Mouse (Mus musculus) neural tube, embryonic 15.5 days (tissue): ENCODE measurements around the gene Tnfsf9. TPM values are rescaled to one million over a fixed set of nuclear protein-coding genes. Genes with fewer than 3 reads are reported as not detected.

Experiments used
- ATAC-seq: fragments of 200-750 bp; cut with Nextera tagmentation; 2 replicates; pipeline ENCODE4 v1.8.0; 2017; ENCODE audit warnings: mild to moderate bottlenecking, moderate TSS enrichment, moderate library complexity; ENCODE audit not compliant: low FRiP score
- H3K27ac ChIP-seq: fragments of 300-500 bp; sonication (generic); replicated peaks from 2 replicates; pipeline ENCODE4 v1.5.1; 2015; ENCODE audit warnings: mild to moderate bottlenecking, inconsistent platforms
- H3K27me3 ChIP-seq: fragments of 300-500 bp; sonication (generic); replicated peaks from 2 replicates; pipeline ENCODE4 v1.6.1; 2015; ENCODE audit warnings: inconsistent platforms
- H3K36me3 ChIP-seq: fragments of 300-500 bp; sonication (generic); 2 replicates; pipeline ENCODE4 v1.6.1; 2015; ENCODE audit warnings: inconsistent platforms
- H3K4me1 ChIP-seq: fragments of 300-500 bp; sonication (generic); 2 replicates; pipeline ENCODE4 v1.6.1; 2015; ENCODE audit warnings: inconsistent platforms
- H3K4me2 ChIP-seq: fragments of 300-500 bp; sonication (generic); 2 replicates; pipeline ENCODE4 v1.6.1; 2015; ENCODE audit warnings: inconsistent platforms, mild to moderate bottlenecking, moderate library complexity
- H3K4me3 ChIP-seq: fragments of 300-500 bp; sonication (generic); replicated peaks from 2 replicates; pipeline ENCODE4 v1.5.1; 2015; ENCODE audit warnings: mild to moderate bottlenecking, inconsistent platforms
- H3K9ac ChIP-seq: fragments of 300-500 bp; sonication (generic); replicated peaks from 2 replicates; pipeline ENCODE4 v1.6.1; 2015; ENCODE audit warnings: mild to moderate bottlenecking, inconsistent platforms
- H3K9me3 ChIP-seq: fragments of 300-500 bp; sonication (generic); replicated peaks from 2 replicates; pipeline ENCODE4 v1.6.1; 2016; ENCODE audit warnings: inconsistent platforms
- WGBS: fragments of 180-500 bp; shearing (Covaris S2); methylation state at CpG from one replicate; pipeline ENCODE4 v1.1.7; 2015; ENCODE audit warnings: mixed read lengths; 5-methylcytosine and 5-hydroxymethylcytosine counted together
- polyA plus RNA-seq: library from polyadenylated mRNA; unstranded; fragments of >200 nt; fragmentation: Nextera tagmentation; extraction: Ambion mirVana; gene quantifications from 2 replicates; pipeline ENCODE4 v1.2.1, GENCODE M21; 2015

Gene Tnfsf9
- polyA plus RNA-seq, 1 experiment from 2014 or later: 8.5 TPM

DNA sequence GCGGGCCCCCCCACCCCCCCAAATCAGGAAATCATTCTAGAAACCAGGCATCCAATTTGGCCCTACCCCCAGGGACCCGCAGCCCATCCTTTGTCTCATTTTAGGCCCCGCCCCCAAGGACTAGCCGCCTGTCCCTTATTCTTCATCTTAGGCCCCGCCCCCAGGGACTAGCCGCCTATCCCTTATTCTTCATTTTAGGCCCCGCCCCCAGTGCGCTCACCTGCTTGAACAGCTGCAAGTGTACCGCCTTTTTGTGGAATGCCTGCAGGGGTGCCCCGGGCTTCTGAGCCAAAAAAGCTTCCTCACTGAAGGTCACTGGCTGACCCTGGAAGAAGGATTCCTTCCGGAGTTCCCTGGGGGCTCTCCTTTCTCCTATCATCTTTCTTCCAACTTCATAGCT is 34.4 kb upstream of the Tnfsf9 start:
- peak; percentile 79 for ATAC-seq
- H3K9ac ChIP-seq: no peak overlapping the region
- peak overlapping the region; percentile 39 for H3K4me2 ChIP-seq
- H3K36me3 ChIP-seq: no peaks in the 10 kb centered on the region
- H3K9me3 ChIP-seq: no peaks in the 10 kb centered on the region
- no peak overlapping the region for H3K27ac ChIP-seq
- 6% methylated on average over 11 of the region's 11 CpGs for WGBS
- 0 out of 2 replicates have a peak, but pooled peaks cover 3% of the 10 kb centered on the region for H3K4me1 ChIP-seq
- H3K27me3 ChIP-seq: no peaks in the 10 kb centered on the region
- peak overlapping the region; percentile 25; the same call in 1 of the 2 replicates for H3K4me3 ChIP-seq

DNA sequence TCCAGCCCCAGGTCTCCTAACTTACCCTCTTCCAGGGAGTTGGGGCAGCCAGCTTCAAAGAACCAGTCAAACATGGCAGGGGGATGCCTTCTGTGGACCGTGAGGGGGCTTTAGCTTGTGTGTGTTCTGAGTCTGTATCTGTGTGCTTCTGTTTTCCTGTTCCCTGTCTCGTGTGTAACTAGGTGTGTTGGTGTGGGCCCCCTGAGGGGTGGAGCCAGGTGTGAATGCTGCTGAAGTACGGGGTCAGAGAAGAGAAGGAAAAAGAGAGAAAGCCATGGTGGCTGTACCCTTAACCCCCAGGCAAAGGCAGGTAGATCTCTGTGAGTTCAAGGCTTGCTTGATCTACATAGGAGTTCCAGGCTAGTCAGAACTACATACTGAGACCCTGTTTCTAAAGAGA is 28.2 kb upstream of the Tnfsf9 start:
- WGBS: 68% methylated on average over 3 of the region's 3 CpGs
- no peak overlapping the region for H3K4me3 ChIP-seq
- ATAC-seq: no peak
- no peaks in the 10 kb centered on the region for H3K27me3 ChIP-seq
- H3K4me1 ChIP-seq: no peaks in the 10 kb centered on the region
- H3K36me3 ChIP-seq: peaks cover 22% of the 10 kb centered on the region
- H3K4me2 ChIP-seq: no peak overlapping the region
- H3K9me3 ChIP-seq: no peaks in the 10 kb centered on the region
- no peak overlapping the region for H3K27ac ChIP-seq
- H3K9ac ChIP-seq: no peak overlapping the region

DNA sequence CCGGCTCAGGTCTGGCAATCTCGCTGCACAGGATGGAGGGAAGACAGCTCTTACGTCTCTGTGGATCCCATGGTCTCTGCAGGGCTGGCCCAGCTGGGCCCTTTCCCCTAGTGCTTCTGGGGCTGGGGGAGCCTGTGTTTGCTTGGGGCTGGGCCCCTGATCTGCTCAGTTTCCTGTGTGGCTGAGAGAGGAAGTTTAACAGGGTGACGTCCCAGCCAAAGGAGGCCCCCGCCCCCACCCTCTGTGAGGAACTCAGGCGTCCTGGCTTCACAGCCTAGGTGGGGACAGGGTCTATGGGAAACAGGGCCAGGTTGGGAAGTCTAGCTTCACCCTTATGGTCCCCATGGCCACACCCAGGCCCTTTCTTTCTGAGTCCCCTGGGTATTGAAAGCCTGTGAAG is 26.8 kb upstream of the Tnfsf9 start, which contains the start of gene Dennd1c:
TSS of gene Dennd1c (minus strand) at position 179 of the 400 bp plus-strand sequence.
- 54% methylated on average over 6 of the region's 6 CpGs for WGBS
- 0 out of 2 replicates have a peak, but pooled peaks have one; percentile 25 for ATAC-seq
- H3K9me3 ChIP-seq: no peaks in the 10 kb centered on the region

DNA sequence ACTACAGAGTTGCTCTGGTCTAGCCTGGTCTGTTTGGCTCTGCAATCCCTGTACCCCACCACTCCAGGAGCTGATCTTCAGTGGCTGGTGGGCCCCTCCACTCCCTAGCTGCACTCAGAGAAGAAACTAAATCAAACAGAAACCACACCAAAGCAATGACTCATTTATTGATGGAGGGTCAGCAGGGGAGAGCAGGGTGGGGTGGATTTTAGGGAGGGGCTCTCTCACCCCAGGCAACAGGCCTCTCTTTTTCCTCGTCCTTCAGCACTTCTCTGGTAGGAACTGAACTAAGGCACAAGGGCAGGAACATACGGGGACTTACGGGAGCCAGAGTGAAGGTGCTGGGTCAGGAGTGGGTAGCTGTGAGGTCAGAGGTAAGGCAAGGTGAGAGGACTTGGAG is 25.2 kb upstream of the Tnfsf9 start:
- Histone ChIP-seq H3K4me3 (no peak overlapping the region), H3K27me3 (no peaks in the 10 kb centered on the region), H3K9ac (no peak overlapping the region), H3K4me2 (no peak overlapping the region), H3K4me1 (peaks cover 15% of the 10 kb centered on the region), H3K9me3 (no peaks in the 10 kb centered on the region), H3K27ac (no peak overlapping the region), H3K36me3 (peaks cover 37% of the 10 kb centered on the region)
- no peak for ATAC-seq
- WGBS: 68% methylated on average over 3 of the region's 3 CpGs

More for the DNA sequence above, 26.8 kb upstream of the Tnfsf9 start, which contains the start of gene Dennd1c:
- no peak within 1 kb of the TSS for H3K27ac ChIP-seq
- H3K4me3 ChIP-seq: no peak within 1 kb of the TSS
- peaks cover 2% of the 10 kb centered on the region for H3K4me1 ChIP-seq
- no peak within 1 kb of the TSS for H3K9ac ChIP-seq
- H3K36me3 ChIP-seq: peaks cover 29% of the 10 kb centered on the region
- no peak within 1 kb of the TSS for H3K4me2 ChIP-seq
- no peaks in the 10 kb centered on the region for H3K27me3 ChIP-seq

DNA sequence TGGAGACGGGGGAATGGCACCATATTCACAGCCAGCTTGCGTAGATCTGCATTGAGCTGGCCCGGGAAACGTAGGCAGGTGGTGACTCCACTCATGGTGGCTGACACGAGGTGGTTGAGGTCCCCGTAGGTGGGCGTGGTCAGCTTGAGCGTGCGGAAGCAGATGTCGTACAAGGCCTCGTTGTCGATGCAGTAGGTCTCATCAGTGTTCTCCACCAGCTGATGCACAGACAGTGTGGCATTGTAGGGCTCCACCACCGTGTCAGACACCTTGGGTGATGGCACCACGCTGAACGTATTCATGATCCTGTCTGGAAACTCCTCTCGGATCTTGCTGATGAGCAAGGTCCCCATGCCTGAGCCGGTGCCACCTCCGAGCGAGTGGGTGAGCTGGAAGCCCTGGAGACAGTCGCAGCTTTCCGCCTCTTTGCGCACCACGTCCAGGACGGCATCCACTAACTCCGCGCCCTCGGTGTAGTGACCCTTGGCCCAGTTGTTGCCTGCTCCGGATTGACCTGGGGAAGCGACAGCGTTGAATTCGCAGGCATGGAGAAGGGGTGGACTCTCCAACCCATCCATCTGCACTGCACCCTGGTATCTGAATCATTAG is 23.8 kb upstream of the Tnfsf9 start:
- H3K4me2 ChIP-seq: no peak overlapping the region
- H3K4me1 ChIP-seq: peaks cover 24% of the 10 kb centered on the region
- no peaks in the 10 kb centered on the region for H3K9me3 ChIP-seq
- H3K36me3 ChIP-seq: peaks cover 37% of the 10 kb centered on the region
- H3K27me3 ChIP-seq: no peaks in the 10 kb centered on the region
- no peak for ATAC-seq
- H3K27ac ChIP-seq: no peak overlapping the region
- no peak overlapping the region for H3K9ac ChIP-seq
- no peak overlapping the region for H3K4me3 ChIP-seq
- 97% methylated on average over 31 of the region's 31 CpGs for WGBS

DNA sequence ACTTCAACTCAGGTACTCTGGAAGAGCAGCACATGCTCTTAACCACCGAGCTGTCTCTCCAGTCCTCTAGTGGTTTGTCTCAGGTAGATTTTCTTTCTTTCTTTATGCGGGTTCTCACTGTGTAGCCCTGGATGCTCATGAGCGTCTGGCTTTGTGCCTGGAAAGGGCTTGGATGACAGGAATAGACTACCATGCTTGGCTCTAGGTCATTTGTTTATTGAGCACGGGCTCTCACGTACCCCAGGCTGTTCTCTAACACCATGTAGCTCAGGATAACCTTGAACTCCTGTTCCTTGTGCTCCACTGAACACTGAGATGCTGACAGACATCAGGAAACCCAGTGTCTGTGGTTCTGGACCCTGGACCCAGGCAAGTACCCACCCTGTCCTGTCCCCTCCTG is 22.6 kb upstream of the Tnfsf9 start:
- Histone ChIP-seq H3K27me3 (no peaks in the 10 kb centered on the region), H3K4me1 (peaks cover 35% of the 10 kb centered on the region), H3K4me2 (no peak overlapping the region), H3K9me3 (no peaks in the 10 kb centered on the region), H3K27ac (no peak overlapping the region), H3K36me3 (peaks cover 37% of the 10 kb centered on the region), H3K4me3 (no peak overlapping the region), H3K9ac (no peak overlapping the region)
- 86% methylated on average over 5 of the region's 5 CpGs for WGBS
- no peak for ATAC-seq

DNA sequence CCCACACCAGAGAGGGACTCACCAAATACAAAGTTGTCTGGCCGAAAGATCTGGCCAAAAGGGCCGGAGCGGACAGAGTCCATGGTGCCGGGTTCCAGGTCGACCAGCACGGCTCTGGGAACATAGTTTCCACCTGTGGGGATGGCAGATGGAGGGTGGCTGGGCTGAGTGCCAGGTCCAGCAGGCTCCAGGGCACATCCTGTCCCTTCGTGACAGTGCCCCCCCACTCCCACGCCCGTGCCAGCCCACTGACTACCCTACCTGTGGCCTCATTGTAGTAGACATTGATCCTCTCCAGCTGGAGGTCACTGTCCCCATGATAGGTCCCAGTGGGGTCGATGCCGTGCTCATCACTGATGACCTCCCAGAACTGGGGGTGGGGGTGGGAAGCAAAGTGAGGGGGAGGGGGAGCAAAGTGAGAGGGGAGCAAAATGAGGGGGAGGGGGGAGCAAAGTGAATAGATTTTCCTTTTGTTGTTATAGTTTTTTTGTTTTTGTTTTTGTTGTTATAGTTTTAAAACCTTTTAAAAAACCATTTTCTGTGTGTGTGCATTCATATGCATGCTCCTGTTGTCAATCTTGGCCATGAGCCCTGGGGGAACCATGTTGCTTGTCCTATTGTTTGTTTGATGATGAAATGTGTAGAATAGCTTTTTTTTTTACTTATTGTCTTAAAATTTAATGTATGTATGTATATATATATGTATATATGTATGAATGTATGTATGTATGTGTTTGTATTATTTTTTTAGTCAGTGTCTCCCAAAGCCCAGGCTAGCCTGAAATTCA is 19.0 kb upstream of the Tnfsf9 start:
- H3K4me3 ChIP-seq: peak overlapping the region; percentile 61
- H3K9ac ChIP-seq: peak overlapping the region; percentile 75
- peak overlapping the region; percentile 69 for H3K4me2 ChIP-seq
- H3K27me3 ChIP-seq: no peaks in the 10 kb centered on the region
- no peaks in the 10 kb centered on the region for H3K9me3 ChIP-seq
- H3K27ac ChIP-seq: no peak overlapping the region
- ATAC-seq: no peak
- peaks cover 40% of the 10 kb centered on the region for H3K4me1 ChIP-seq
- H3K36me3 ChIP-seq: peaks cover 22% of the 10 kb centered on the region
- 85% methylated on average over 11 of the region's 11 CpGs for WGBS

DNA sequence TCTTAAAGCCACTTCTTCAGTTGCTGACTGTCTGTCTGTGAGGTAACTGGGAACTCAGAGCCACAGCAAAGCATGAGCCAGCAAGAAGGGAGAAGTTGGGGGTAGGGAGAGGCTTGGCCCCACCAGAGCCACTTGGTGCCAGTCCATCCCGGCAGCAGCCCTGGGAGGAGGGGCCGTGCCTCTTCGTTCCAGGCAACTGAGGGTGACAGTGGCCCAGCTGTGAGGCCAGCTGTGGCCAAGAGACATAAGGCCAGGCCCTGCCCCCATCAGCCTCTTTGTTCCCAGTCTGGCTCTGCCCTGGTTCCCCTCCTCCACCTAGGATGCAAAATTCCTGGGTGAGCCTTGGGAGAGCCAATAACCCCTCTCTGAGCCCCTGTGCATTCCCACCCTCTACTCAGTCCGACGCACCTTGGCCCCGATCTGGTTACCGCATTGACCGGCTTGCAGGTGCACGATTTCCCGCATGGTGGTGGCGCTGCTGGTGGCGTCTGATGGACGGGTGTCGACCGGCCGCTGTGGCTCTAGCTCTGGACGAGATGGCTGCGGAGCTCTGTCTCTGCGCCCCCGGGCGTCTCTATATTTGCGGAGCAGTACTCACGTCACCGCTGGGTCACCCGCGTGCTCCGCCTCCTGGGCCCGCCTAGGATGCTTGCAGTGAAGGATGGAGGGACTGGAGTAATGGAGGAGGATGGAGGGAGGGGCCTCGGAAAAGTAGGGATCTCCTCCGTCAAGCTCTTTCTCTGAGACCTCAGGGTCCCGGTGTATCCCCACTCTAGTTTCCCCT is 17.9 kb upstream of the Tnfsf9 start, which contains the start of gene Tubb4a:
TSS of gene Tubb4a (minus strand) at position 734 of the 784 bp plus-strand sequence.
- peak; percentile 96 for ATAC-seq
- 2% methylated on average over 31 of the region's 31 CpGs for WGBS
- peaks cover 15% of the 10 kb centered on the region; the same call in 1 of the 2 replicates for H3K36me3 ChIP-seq

DNA sequence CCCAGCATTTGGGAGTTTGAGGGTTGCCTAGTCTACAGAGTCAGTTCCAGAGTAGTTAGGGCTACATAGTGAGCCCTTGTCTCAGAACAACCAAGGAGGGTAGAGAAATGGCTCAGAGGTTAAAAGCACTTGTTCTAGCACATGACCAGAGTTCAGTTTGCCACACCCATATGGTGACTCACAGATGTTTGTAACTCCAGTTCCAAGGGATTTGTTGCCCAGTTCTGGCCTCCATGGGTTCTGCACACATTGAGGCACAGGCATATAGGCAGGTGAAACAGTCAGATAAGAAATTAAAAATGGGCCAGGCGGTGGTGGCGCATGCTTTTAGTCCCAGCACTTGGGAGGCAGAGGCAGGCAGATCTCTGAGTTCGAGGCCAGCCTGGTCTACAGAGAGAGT is 10.9 kb upstream of the Tnfsf9 start:
- H3K4me2 ChIP-seq: no peak overlapping the region
- peaks cover 11% of the 10 kb centered on the region for H3K4me1 ChIP-seq
- no peak overlapping the region for H3K4me3 ChIP-seq
- 96% methylated on average over 3 of the region's 3 CpGs for WGBS
- no peak overlapping the region for H3K27ac ChIP-seq
- 0 out of 2 replicates have a peak, but pooled peaks cover 4% of the 10 kb centered on the region for H3K27me3 ChIP-seq
- H3K36me3 ChIP-seq: no peaks in the 10 kb centered on the region
- ATAC-seq: no peak
- H3K9me3 ChIP-seq: no peaks in the 10 kb centered on the region
- no peak overlapping the region for H3K9ac ChIP-seq

More for the DNA sequence above, 17.9 kb upstream of the Tnfsf9 start, which contains the start of gene Tubb4a:
- H3K9me3 ChIP-seq: no peaks in the 10 kb centered on the region
- no peaks in the 10 kb centered on the region for H3K27me3 ChIP-seq
- H3K4me2 ChIP-seq: peak within 1 kb of the TSS; percentile 69
- peak within 1 kb of the TSS; percentile 61 for H3K4me3 ChIP-seq
- H3K4me1 ChIP-seq: peaks cover 40% of the 10 kb centered on the region
- peak within 1 kb of the TSS; percentile 87 for H3K27ac ChIP-seq
- H3K9ac ChIP-seq: peak within 1 kb of the TSS; percentile 75

DNA sequence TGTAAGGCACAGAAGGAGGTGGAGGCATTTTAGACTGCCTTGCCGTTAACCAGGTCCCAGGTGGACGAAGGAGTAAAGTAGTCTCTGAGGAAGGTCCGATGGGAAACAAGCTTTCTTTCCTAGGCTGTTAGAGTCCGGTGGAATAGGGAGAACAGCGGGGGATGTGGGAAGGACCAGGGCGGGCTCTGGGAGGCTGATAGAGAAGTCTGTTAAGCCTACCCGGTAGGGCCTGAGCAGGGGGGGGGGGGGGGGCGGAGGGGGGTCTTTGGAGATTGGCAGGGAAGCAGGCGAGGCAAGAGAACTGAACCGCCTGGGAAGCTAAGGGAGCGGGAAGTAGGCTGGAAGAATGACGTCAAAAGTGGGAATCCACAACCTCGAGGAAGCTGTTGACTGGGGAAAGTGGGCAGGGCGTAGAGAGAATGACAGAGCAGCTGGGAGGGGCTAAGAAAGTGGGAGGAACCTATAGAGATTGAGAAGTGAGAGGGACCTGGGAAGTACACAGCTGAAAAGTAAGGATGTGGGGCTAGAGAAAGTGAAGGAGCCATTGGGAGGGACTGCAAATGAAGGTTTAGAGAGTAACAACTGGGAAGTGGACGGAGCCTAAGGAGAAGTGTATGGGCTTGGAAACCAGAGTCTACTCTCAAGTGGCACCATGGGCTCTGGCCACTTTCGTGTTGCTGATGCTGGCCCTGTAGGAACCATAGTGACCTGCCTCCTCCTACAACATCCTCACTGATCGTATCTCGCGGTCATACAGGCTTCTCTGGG is 9.1 kb upstream of the Tnfsf9 start:
- WGBS: 2% methylated on average over 18 of the region's 19 CpGs
- peak overlapping the region; percentile 52 for H3K4me2 ChIP-seq
- no peaks in the 10 kb centered on the region for H3K36me3 ChIP-seq
- ATAC-seq: peak; percentile 84
- peaks cover 11% of the 10 kb centered on the region for H3K4me1 ChIP-seq
- no peak overlapping the region for H3K27ac ChIP-seq
- no peak overlapping the region for H3K9ac ChIP-seq
- H3K4me3 ChIP-seq: peak overlapping the region; percentile 8
- no peaks in the 10 kb centered on the region for H3K9me3 ChIP-seq
- 0 out of 2 replicates have a peak, but pooled peaks cover 4% of the 10 kb centered on the region for H3K27me3 ChIP-seq

DNA sequence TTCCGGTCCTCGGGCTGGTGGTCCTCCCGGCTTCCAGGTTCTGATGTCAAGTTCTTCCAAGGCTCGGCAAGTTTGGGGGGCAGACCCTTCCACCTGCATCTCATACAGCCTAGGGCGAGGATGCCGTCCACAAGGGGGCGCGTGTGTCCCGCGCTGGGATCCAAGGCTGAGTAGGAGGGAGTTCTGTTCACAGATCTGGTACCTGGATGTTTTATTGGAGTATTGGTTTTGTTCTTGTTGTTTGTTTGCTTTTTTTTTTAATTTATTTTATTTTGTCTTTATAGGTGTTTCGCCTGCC is 8.6 kb upstream of the Tnfsf9 start:
- no peaks in the 10 kb centered on the region for H3K36me3 ChIP-seq
- H3K27me3 ChIP-seq: 0 out of 2 replicates have a peak, but pooled peaks cover 4% of the 10 kb centered on the region
- 1% methylated on average over 11 of the region's 11 CpGs for WGBS
- H3K9ac ChIP-seq: no peak overlapping the region
- H3K4me3 ChIP-seq: peak overlapping the region; percentile 8
- ATAC-seq: peak; percentile 88
- H3K4me2 ChIP-seq: peak overlapping the region; percentile 52
- H3K4me1 ChIP-seq: peaks cover 11% of the 10 kb centered on the region
- no peak overlapping the region for H3K27ac ChIP-seq
- H3K9me3 ChIP-seq: no peaks in the 10 kb centered on the region
